Mouse (Mus musculus): Measurements from ENCODE around the gene Mr1.
"Not testable (repeated sequence)": the region's sequence is repeated elsewhere in the genome, so short reads cannot be mapped to it uniquely, and the experiment has no call there.

Gene Mr1

DNA sequence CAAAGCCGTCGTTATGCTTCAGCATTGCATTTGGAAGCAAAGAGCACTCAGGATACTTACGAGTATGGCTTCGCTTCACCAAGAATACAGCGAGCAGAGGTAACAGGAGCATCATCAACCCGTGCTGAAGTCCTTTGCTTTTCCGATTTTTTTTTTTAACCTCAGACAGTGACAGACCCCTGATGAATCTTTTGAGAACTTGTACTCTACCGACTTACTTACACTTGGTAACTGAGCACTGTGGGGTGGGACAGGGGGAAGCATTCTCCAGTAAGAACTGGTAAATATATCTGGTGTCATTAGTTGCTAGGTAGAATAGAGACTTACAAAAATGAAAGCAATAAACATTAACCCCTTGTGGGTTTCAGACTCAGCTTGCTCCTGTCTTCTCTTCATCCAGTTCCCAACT lies at the start of gene Mr1:
Gene Mr1, minus strand, starts transcription at position 243 of the 409 bp plus-strand sequence.
- peak; percentile 52 for DNase-seq (ENCODE audit: extremely low spot score, low read depth, low spot score)

DNA sequence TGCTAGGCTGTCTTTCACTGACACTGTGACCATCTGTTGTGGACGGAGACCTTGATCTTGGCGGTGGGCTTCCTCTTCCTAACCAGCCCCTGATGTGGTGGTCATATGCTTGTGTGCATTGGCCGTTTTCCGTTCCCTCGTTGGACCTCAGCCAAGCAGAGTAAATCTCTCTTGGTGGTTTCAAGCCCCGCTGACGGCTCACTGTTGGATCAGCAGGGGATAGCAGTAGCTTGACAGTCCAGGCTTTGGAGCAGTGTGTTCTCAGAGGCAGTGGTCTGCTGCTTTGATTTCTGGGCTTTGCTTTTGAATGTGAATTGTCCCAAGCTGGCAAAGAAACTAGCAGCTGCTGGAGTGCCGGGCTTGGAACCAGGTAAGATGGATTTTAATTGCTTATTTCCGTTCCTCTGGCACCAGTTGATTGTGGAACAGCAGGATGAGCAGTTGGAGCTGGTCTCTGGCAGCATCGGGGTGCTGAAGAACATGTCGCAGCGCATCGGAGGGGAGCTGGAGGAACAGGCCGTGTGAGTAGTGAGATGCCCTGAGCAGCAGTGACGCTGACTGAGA lies 46.3 kb upstream of the Mr1 start:
- DNase-seq (ENCODE audit: extremely low spot score, low read depth, low spot score) = no peak

DNA sequence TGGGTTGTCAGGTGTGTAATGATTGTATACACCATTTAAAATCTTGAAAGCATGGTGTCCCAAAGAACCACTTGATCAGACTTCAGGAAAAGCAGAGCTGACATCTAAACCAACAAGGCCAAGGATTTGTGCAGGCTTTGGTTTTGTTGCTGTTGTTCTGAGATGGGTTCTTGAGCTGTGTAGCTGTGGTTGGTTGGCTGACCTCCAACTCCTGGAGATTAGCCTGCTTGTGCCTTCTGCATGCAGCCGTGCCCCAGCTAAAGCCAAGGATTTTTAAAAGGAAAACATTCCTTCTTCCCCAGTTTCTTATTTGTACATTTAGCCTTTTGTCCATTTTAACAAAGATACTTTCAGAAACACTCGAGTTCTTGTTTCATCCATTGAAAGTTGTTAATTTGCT lies 45.1 kb upstream of the Mr1 start:
- no peak for DNase-seq (ENCODE audit: extremely low spot score, low read depth, low spot score)

DNA sequence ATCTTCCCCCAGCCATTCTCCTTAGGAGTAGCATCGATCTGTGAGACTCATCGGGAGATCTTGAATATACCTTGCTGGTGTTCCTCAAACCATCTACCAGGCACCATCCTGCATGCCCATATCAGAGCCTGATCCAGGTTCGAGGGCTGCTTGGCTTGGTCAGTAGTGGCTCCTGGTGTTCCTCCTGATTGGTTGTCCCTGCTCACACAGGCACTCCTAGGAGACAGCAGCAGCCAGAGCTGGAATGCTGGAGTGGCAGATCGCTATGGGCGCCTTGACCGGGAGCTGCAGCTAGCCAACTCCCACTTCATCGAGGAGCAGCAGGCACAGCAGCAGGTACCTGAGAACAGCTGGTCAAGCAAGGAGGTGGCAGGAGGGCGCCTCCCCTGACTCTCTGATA lies 44.6 kb upstream of the Mr1 start:
- DNase-seq (ENCODE audit: extremely low spot score, low read depth, low spot score) = no peak

DNA sequence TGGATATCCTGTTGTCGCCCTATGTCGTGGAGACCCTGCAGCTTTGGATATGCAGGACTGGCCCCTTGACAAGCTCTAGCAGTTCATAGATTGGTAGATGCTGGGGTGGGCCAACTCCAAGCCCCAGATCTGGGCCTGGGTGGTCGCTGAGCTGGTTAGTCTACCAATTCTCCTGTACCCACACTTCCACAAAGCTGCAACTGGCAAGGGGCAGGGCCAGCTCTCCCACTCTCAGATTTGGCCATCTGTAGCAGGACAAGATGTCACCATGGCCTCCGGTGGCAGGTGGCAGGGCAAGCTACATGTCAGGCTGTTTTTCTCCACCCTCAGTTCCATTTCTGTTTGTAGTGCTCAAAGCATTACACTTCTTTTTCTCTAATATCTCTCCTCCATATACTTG lies 42.0 kb upstream of the Mr1 start:
- no peak for DNase-seq (ENCODE audit: extremely low spot score, low read depth, low spot score)

DNA sequence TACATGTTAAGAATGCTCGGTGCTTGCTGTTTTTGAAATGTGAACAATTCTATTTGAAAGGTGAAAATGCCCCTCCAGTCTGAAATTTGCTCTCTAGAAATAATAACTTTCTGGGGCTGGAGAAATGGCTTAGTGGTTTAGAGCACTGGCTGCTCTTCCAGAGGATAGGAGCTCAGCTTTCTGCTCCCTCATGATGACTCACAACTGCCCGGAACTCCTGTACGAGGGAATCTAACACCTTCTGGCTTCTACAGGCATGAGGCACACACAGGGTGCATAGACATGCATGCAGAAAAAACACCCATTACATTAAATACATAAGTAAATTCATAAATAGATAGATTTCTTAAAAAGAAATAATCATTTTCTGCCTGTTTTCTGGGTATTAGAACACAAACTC lies 37.6 kb upstream of the Mr1 start:
- no peak for DNase-seq (ENCODE audit: extremely low spot score, low read depth, low spot score)

DNA sequence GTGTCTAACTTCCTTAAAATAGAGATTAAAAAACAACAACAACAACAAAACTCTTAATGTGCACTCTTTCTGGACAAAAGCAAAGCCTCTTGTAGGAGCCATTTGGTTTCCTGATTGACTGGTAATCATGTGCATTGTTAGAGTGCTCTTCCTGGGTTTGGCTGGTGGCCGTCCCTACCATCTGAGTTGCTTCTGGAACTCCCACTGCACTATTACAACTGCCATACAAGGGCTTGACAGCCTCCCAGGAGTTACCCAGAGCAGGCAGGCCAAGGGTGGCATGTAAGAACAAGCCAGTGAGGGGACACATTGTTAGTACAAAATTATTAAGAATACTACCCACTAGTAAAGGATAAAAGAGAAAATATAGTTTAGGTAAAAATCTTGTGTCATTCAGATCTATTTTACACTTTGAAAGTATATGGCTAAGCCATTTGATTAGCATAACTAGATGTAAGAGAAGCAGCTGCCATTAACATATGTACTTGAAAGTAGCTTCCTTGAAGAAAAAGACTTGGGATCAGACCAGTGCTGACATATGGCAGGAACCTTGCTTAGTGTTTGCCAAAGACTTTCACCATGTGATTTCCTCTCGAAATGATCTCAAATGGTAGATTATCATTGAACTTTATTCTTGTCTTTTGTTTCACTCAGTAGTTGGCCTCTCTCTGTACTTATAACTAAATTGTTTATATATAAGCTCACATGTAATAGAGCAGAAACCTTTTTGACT lies 31.7 kb upstream of the Mr1 start:
- DNase-seq (ENCODE audit: extremely low spot score, low read depth, low spot score) = no peak

DNA sequence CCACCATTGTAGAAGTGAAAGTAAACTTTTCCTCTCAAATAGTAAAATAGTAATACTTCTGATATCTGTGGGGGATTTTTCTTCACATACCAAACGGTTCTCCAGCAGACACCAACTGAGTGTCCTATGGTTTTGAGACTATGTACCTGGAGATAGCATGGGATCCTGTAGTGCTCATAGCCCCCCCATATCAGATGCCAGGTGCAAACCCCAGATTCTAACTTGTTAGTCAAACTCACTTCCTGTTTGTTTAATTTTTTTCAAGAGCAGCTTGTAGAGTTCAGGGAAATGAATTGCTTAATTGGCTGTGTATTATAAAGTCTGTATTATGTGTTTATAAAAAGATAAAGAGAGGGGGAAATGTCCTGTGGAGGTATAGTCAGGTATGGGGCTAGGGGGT lies 27.8 kb upstream of the Mr1 start:
- no peak for DNase-seq (ENCODE audit: extremely low spot score, low read depth, low spot score)

DNA sequence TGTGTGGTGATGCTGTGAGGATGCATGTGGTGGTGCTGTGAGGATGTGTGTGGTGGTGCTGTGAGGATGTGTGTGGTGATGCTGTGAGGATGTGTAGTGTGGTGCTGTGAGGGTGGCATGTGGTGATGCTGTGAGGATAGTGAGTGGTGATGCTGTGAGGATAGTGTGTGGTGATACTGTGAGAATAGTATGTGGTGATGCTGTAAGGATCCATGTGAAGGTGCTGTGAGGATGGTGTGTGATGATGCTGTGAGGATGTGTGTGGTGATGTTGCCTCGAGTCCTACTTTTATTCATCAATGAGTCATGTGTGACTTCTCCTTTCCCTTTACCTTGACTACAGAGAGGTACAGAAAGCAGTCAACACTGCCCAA lies 27.0 kb upstream of the Mr1 start:
- not testable (repeated sequence) for DNase-seq (ENCODE audit: extremely low spot score, low read depth, low spot score)

DNA sequence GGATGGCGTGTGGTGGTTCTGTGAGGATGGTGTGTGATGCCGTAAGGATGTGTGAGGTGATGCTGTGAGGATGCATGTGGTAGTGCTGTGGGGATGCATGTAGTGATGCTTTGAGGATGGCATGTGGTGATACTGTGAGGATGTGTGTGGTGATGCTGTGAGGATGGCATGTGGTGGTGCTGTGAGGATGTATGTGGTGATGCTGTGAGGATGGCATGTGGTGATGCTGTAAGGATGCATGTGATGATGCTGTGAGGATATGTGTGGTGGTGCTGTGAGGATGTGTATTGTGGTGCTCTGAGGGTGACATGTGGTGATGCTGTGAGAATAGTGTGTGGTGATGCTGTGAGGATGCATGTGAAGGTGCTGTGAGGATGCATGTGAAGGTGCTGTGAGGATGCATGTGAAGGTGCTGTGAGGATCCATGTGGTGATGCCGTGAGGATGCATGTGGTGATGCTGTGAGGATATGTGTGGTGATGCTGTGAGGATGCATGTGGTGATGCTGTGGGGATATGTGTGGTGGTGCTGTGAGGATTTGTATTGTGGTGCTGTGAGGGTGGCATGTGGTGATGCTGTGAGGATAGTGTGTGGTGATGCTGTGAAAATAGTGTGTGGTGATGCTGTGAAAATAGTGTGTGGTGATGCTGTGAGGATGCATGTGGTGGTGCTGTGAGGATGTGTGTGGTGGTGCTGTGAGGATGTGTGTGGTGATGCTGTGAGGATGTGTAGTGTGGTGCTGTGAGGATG lies 26.5 kb upstream of the Mr1 start:
- DNase-seq (ENCODE audit: extremely low spot score, low read depth, low spot score) = no peak

DNA sequence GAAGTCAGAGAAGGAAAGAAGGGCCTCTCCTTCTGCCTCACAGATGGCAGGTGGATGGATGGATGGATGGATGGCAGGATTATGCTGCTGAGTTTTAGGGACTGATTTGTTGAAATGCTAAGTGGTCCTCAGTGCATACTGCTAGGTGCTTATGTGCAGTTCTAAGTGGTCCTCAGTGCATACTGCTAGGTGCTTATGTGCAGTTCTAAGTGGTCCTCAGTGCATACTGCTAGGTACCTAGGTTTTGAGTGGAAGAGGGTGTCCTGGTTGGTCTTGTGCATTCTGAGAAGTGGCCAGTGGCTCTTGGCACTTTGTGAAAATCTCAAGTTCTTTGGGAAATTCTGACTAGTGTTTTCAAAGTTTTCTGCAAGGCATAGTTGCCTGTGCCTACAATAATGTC lies 23.3 kb upstream of the Mr1 start:
- no peak for DNase-seq (ENCODE audit: extremely low spot score, low read depth, low spot score)

DNA sequence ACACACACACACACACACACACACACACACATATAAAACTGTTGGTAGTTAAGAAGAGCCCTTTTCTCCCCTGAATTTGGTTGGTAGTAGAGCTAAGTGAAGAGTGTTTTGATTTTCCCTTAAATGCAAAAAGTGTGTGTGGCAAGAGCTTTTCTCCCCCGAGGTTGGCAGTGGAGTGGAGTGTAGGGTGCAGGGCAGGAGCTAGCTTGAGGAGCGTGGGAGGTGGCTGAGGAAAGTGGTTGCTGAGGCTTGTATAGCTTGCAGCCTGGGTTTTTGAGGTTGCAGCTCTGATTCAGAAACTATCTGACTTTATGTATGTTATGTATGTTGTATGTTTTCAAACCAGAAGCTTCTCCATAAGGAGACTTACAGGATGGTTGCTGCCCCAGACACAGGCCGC lies 20.8 kb upstream of the Mr1 start:
- DNase-seq (ENCODE audit: extremely low spot score, low read depth, low spot score) = no peak

DNA sequence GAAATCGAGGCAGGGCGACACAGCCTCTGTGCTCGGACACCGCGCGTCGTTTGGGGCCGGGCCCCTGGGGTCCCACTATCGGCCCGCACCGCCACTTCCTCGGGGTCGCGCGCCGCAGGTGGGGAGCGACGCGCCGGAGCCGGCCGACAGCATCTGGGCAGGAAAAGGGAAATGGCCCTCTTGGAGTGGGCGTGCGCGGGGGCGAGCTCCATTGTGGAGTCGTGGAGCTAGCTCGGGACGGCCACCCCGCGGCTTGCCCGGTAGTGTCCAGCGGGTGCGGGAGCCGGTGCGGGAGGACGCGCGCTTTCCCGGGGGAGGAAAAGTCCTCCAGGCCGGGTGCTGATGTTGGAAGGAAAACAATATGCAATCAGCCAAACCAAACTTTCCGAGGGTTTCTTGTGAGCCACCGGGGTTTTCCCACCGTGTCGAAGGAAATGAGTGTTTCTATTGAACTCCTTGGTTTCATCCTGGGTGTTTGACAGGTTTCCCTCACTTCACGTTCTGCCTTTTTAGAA lies 12.4 kb upstream of the Mr1 start:
- no peak for DNase-seq (ENCODE audit: extremely low spot score, low read depth, low spot score)

DNA sequence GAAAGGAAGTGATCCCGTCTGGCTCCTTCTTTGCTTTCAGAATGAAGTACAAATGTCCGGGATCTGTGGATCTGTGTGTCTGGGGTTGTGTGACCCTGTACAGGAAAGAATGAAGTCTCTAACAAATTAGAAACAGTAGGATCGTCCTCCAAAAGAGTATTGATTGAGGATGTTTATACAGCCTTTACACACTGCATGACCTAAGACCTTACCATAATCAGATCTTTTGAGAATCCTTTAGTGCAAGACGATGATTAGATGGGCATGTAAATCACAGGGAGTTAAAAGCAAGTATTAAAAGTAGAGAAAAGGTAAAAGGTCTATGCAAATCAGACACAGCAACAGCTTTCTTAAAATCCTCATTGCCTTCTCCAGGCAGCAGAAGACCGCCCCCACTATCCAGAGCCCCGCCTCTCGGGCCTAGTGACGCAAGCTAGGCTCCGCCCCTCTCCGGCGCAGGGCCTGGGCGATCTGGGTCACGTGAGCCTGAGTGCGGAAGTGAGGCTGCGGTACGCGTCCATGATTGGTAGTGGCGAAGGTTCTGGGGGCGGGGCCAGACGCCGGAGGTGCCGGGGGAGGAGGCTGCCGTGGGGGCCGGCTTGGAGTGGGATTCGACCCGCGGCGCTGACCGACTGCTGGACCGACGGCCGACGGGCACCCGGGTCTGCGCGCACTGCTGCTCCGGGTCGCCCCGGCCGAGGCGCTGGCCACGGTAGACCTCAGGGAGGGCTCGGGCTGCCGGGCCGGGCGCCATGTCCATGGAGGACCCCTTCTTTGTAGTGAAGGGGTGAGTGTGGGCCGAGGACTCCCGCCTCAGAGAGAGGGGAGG lies 11.7 kb upstream of the Mr1 start, which contains the start of gene Stx6:
Gene Stx6, plus strand, starts transcription at position 575 of the 829 bp plus-strand sequence.
- DNase-seq (ENCODE audit: extremely low spot score, low read depth, low spot score) = peak; percentile 92

DNA sequence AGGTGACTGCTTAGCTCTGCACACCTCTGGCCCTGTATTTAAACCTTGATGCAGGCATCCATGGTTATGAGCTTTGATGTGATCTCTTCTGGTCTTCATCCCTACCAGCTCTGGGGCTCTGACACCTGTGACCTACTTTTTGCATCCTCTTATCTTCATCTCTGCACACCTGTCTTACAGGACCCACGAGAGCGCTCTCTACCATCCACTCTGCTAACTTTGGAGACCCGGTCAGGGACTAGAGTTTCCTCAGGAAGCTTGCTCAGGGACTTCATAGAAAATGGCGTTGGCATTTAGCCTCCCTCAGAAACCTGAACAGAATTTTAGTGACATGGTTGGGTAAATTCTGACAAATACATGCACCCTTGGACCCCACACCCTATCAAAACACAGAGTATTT lies 7.3 kb upstream of the Mr1 start:
- no peak for DNase-seq (ENCODE audit: extremely low spot score, low read depth, low spot score)

DNA sequence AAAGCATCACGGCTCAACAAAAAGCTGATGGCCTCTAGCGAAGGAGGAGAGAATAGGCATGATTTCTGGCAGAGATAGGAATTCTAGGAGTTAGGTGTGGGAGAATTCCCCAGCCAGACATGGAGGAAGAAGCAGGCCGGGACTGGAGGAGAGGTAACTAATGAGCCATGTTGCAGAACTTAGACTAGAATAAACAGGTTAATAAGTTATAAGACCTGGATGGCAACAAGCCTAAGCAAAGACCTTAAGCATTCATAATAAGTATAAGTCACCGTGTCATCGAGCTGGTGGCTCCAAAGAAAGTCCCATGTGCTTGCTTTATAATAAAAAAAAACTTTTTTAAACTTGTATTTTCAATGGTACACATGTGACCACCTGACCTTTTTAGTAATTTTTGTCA lies 4.2 kb upstream of the Mr1 start:
- DNase-seq (ENCODE audit: extremely low spot score, low read depth, low spot score) = no peak

DNA sequence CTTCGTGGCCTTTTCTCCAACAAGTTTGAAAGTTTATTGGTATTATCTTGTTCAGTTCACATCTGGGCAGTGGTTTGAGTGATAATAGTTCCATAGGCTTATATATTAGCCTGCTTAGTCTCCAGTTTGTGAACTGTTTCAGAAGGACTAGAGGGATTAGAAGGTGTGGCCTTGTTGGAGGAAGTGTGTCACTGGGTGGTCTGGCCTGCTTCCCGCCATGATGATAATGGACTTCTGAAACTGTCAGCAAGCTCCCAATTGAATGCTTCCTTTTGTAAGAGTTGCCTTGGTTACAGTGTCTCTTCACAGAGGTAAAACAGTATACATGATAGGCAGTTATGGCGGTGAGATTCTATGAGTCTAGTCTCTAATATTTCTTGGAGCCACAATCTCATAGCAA lies 2.8 kb upstream of the Mr1 start:
- no peak for DNase-seq (ENCODE audit: extremely low spot score, low read depth, low spot score)

DNA sequence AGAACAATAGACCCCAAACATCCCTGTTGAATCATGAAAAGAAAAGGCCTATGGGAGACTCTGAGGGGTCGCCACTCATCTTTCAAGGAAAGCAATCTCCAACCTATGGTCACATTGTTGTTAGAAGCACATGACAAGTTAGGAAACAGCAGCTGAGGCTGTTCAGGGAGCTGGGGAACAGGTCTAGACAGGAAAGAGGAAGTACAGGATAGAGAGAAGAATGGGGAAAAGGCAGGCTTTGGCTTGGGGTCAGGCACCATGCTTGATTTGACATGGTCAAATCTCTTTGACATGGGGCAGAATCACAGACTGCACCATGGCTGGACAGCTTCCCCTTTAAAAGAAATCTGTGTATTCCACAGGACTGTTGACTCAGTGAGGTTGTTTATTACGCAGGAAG lies 614 bp upstream of the Mr1 start:
- DNase-seq (ENCODE audit: extremely low spot score, low read depth, low spot score) = no peak

DNA sequence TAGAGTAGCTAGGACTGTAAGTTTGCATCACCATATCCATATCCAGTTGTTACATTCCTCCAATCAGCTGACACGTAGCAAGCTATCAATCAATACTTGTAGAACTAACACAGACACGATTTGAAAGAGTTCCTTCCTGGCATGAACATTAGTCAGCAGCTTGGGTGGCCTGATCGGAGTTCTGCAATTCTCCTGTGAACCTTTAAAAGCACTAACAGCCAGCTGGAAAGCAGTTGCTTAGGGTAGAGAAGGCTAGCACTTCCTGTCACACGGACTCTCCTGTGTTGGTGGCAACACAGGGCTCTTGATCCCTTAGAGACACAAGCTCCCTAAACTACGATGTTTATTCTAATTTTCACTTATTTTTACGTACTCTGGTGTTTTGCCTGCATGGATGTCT lies 994 bp downstream of the Mr1 start:
- no peak for DNase-seq (ENCODE audit: extremely low spot score, low read depth, low spot score)

DNA sequence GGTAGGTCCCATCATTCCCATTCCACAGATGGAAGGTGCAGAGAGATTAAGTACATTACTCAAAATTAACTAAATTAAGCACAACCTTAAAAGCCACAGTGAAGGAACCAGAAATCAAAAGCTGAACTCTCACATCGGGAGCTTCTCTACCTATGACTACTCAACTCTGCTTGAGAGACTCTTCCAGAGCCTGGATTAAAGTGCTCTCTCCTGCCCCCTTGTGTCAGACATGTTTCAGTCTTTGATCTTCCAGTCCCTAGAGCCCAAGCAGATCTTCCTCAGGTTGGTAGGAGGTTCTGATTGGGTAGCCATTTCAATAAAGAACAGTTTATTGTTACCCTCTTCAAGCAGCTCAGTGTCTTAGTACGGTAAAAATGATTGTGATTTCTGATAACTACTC lies 6.5 kb downstream of the Mr1 start:
- no peak for DNase-seq (ENCODE audit: extremely low spot score, low read depth, low spot score)

DNA sequence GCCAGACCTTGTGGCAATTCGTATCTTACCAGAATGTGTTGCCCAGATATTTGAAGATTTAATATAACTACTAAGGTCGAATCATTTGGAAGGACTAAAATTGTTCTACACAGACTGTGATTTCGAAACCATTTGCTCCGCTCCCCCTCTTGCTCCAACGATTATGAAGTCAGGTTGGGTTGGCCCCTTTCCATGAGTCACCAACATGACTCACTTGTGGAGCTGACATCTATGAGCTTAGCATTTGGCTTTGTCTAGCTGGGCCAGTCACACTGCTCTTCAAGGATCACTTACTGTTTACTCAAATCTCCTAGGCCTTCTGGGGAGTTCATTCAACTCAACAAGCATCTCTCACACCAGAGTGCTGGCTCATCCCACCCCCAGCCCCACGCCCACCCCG lies 7.8 kb downstream of the Mr1 start:
- no peak for DNase-seq (ENCODE audit: extremely low spot score, low read depth, low spot score)

Data from hindlimb bud, embryonic 11.5 days (tissue).